Mouse (Mus musculus): ENCODE data around the gene Adam17. TPM values are rescaled to one million over a fixed set of nuclear protein-coding genes. Genes with fewer than 3 reads are reported as not detected.

Gene Adam17
- 48.4 TPM for polyA plus RNA-seq (2014; fragmentation: Illumina TruSeq; extraction: RNeasy Lipid Tissue Mini Kit (QIAGEN cat#74804); ENCODE audit: low replicate concordance)

DNA sequence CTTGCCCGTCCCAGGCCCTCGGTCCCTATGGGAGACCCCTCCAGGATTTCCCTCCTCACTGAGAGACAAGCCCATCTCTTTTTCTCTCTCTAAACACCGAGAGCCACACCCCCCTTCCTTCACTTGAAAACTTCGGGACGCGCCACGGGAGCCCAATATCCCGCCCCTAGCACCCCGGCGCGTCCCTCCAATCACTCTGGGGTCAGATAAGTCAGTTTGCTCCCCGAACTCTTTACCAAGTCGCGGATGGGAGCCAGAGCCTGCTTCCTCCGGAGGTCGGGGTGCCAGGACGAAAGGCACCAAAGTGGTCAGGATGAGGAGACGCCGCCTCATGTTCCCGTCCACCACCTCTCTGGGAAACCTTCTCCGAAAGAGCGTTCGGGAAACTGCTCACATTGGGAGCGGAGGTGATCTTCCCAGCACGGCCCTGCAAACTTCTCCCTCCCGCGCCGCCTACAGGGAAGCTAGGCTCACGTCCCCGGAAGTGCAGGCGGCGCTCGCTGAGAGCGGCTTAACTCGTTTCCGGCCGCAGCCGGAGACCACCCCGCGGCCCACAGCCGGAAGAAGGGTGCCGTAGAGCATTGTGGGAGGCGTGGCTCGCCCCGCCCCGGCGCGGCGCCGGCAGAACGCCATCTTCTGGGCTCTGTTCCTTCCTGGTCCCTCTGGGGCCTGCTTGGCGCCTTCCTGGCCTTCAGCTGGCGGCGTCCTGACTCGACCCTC lies at the start of gene Adam17:
TSS of gene Adam17 (minus strand) at position 533 of the 720 bp plus-strand sequence.

DNA sequence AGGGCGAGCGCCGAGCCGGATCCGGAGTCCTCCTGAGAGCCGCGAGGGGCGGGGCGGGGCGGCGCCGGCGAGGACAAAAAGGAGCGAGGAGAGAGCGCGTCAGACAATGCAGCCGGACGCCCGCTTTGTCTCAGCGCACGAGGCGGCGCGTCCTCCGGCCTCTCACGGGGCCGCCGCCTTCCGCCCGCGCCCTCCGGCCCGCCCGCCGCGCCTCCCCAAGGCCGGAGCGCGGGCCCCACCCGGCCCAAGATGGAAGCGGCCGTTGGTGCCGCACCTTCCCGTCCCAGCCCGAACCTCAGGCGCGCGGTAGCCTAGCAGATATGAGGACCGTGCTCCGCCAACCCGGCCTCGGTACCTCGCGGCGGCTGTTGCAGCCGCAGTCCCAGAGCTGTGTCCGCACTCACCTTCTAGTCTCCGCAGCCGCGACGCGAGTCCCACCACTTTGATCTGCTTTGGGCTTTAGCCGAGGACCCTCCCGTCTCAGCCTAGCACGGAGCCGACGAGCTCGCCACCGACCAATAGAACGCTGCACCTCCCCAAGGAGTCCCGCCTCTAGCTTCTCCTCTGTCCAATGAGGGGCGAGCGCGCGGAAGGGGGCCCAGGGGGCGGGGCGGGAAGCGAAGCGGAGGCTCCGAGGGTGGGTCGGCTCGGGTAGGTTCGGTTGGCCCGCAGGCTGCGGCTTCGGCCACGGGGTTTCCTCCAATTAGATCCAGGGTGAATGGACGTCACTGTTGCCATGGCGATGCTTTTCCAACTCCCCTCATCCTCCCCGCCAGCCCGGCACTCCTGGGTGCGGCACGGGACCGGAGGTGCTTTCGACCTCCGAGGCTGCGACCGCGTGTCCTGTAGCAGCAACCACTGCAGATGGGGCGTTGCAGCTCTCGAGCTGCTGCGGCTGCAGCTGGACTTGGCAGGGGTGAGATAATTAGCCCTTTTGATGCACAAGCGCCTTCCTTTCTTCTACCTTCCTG lies 44.0 kb upstream of the Adam17 start, which contains the start of gene Ywhaq:
TSS of gene Ywhaq (minus strand) at position 538 of the 971 bp plus-strand sequence.

DNA sequence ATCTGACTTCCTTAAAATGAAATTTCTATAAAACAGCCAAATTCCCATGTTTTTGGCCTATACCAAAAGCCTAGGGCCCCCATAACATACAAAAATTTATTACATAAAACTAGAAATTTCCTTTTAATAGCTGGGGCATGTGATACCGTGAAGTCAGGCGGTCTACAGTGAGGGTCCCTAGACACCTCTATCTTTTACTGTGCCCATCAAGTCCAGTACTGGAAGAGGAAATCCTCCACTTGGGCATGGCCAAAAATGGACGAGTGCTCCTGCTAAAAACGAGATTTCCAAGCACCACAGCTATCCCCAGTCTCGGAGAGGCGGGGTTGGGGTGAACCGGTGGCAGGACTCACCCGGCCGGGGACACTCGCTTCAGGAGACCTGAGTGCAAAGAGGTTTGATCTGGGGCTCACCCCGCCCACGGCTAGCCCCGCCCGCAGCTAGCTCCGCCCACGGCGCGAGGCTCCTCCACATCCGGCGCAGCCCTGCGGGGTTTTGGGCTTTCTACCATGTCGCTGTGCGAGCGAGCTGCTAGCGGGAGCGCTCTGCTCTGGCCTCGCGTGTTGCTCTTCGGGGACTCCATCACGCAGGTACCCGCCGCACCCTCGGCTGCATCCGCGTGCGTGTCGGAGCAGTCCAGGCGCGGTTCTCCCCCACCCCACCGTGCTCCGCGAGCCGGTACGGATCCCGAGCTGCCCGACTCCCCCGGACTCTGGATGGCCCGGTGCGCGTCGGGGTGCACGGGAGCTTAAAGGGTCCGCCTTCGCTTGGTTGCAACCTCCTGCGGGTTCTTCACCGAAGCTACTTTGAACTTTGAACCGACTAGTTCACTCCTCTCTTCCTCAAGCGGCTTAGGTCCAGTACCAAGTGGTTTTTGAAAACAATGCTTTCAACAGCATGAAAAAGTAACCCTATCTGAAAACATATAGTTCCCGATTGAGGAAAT lies 57.2 kb downstream of the Adam17 start, which contains the start of gene Iah1:
TSS of gene Iah1 (plus strand) at position 467 of the 946 bp plus-strand sequence.

DNA sequence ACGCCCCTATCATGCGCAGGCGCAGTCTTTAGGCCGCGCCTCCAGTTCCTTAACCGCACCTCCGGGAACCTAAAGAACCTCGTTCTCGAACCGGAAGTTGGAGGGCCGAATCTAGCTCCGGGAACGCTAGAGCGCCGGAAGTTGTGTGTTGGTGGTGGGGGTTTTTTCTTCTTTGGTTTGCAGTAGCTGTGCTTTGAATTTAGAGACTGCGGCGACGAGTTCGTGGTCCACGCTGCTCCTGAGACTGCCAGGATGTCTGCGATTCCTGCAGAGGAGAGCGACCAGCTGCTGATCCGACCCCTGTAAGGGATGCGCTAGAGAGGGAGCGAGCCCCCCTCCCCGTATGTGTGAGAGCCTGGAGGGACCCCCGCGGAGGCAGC lies 87.2 kb downstream of the Adam17 start, which contains the start of gene Itgb1bp1:
TSS of gene Itgb1bp1 (minus strand) at position 42 of the 380 bp plus-strand sequence.

DNA sequence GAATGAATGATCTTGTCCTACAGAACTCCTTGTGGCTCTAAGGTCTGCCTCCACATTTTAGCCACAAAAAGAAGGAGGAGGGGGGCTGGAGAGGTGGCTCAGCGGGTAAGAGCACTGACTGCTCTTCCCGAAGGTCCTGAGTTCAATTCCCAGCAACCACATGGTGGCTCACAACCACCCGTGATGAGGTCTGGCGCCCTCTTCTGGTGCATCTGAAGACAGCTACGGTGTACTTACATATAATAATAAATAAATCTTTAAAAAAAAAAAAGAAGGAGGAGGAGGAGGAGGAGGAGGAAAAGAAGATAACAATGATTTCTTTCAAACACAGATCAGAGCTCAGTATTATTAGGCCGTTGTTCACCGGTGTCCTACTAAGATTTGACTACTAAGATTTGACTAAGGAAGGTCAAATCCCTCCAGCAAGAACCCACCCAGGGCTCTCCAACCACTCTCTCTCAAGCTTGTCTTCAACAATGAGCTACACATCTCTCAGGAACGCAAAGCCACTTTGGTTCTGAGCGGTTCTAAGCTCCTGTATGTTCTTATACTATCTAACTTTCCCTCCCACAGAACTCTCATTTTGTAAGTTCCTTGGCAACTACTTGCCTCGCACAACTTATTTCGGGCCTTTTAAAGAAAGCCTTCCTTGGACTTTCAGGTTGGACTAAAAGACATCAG lies 88.5 kb downstream of the Adam17 start, which contains the start of gene Cpsf3:
TSS of gene Cpsf3 (plus strand) at position 631 of the 681 bp plus-strand sequence.

Other genes with a start within 250 kb of the Adam17 start
- gene Cpsf3, start 88.2 kb downstream of the Adam17 start, polyA plus RNA-seq (2014; fragmentation: Illumina TruSeq; extraction: RNeasy Lipid Tissue Mini Kit (QIAGEN cat#74804); ENCODE audit: low replicate concordance): 42.1 TPM
- 5.7 TPM for gene Itgb1bp1, start 87.3 kb downstream of the Adam17 start, polyA plus RNA-seq (2014; fragmentation: Illumina TruSeq; extraction: RNeasy Lipid Tissue Mini Kit (QIAGEN cat#74804); ENCODE audit: low replicate concordance)
- 20.9 TPM for gene Iah1, start 57.2 kb downstream of the Adam17 start, polyA plus RNA-seq (2014; fragmentation: Illumina TruSeq; extraction: RNeasy Lipid Tissue Mini Kit (QIAGEN cat#74804); ENCODE audit: low replicate concordance)
- 399 TPM for gene Ywhaq, start 44.0 kb upstream of the Adam17 start, polyA plus RNA-seq (2014; fragmentation: Illumina TruSeq; extraction: RNeasy Lipid Tissue Mini Kit (QIAGEN cat#74804); ENCODE audit: low replicate concordance)